Mouse (Mus musculus) left cerebral cortex, adult 2 months (tissue): ENCODE results near the gene Ssc4d. TPM values are rescaled to one million over a fixed set of nuclear protein-coding genes. Genes with fewer than 3 reads are reported as not detected.

ENCODE experiments used
- DNase-seq, 2 experiments: peaks; one replicate each; pipeline ENCODE4 v3.0.0; 2021 to 2022; ENCODE audit warnings: low spot score in 2 of 2, mixed read lengths in 1 of 2; ENCODE audit errors: extremely low spot score in 1 of 2
- H3K27ac ChIP-seq: fragments of 200-600 bp; 2 replicates; pipeline ENCODE4 v1.8.1; 2022
- H3K4me3 ChIP-seq: fragments of 200-600 bp; 2 replicates; pipeline ENCODE4 v1.8.1; 2022
- CTCF ChIP-seq: fragments of 200-600 bp; IDR thresholded peaks from 2 replicates; pipeline ENCODE4 v1.8.1; 2022; ENCODE audit warnings: antibody characterized with exemption, mild to moderate bottlenecking, moderate library complexity
- intact Hi-C: fragments of 180-260 bp; cut with DNase I; formaldehyde crosslinking; loops from one replicate; pipeline ENCODE4 v1.15.1; 2025
- total RNA-seq, 2 experiments: library from RNA; stranded (reverse); gene quantifications; 2 replicates each; pipeline ENCODE4 v1.2.3; 2021

Ssc4d gene
- total RNA-seq, 2 experiments from 2014 or later = 1.3 to 1.5 TPM

GRCm38 (mm10) chr5:135916051-135916565 is 58.2 kb downstream of the Ssc4d start:
- no peak for TF ChIP-seq CTCF
- Histone ChIP-seq H3K4me3 (no peak overlapping the region), H3K27ac (no peak overlapping the region)
- no peak for DNase-seq
- intact Hi-C loops = no loop called here

GRCm38 (mm10) chr5:135914156-135914555 is 60.2 kb downstream of the Ssc4d start:
- DNase-seq = no peak
- Histone ChIP-seq H3K4me3 (no peak overlapping the region), H3K27ac (peak overlapping the region; percentile 44)
- intact Hi-C loops = no loop called here
- TF ChIP-seq CTCF = no peak

GRCm38 (mm10) chr5:135913201-135913600 is 61.1 kb downstream of the Ssc4d start:
- intact Hi-C loops = no loop called here
- H3K4me3 ChIP-seq = no peak overlapping the region
- no peak for DNase-seq
- H3K27ac ChIP-seq = no peak overlapping the region
- no peak for TF ChIP-seq CTCF

GRCm38 (mm10) chr5:135911633-135912220 is 62.6 kb downstream of the Ssc4d start:
- no peak overlapping the region for H3K27ac ChIP-seq
- no peak for TF ChIP-seq CTCF

GRCm38 (mm10) chr5:135910813-135911212 is 63.5 kb downstream of the Ssc4d start:
- no peak for DNase-seq
- no peak overlapping the region for H3K4me3 ChIP-seq
- TF ChIP-seq CTCF = no peak
- H3K27ac ChIP-seq = no peak overlapping the region
- intact Hi-C loops = no loop called here

More at GRCm38 (mm10) chr5:135911633-135912220, 62.6 kb downstream of the Ssc4d start:
- DNase-seq = no peak
- intact Hi-C loops = no loop called here
- H3K4me3 ChIP-seq = no peak overlapping the region

Other genes with a start within 250 kb of the Ssc4d start
- gene Tmem120a, start 230.1 kb downstream of the Ssc4d start, total RNA-seq = 10 to 100 TPM; 18.3 to 18.4 TPM
- gene Styxl1, start 196.1 kb downstream of the Ssc4d start, total RNA-seq = not detected
- gene Mdh2, start 196.1 kb downstream of the Ssc4d start, total RNA-seq = 100 to 1,000 TPM; 379 to 386 TPM
- 100 to 1,000 TPM in 1 of 2 experiments, 10 to 100 TPM in 1; 97.9 to 109 TPM for gene Srrm3, start 167.6 kb downstream of the Ssc4d start, total RNA-seq
- 10 to 100 TPM; 19.2 to 19.3 TPM for gene Hspb1, start 86.6 kb downstream of the Ssc4d start, total RNA-seq
- 1,000 to 10,000 TPM; 1,191 to 1,224 TPM for gene Ywhag, start 39.9 kb downstream of the Ssc4d start, total RNA-seq
- not detected for gene Zp3, start 5.6 kb upstream of the Ssc4d start, total RNA-seq
- gene Dtx2, start 20.3 kb upstream of the Ssc4d start, total RNA-seq = 1 to 10 TPM; 8.0 to 9.5 TPM
- not detected for gene Upk3b, start 64.0 kb upstream of the Ssc4d start, total RNA-seq
- not detected for gene Upk3bl, start 80.0 kb upstream of the Ssc4d start, total RNA-seq
- 1 to 10 TPM; 5.4 to 5.8 TPM for gene Rasa4, start 109.4 kb upstream of the Ssc4d start, total RNA-seq
- gene Polr2j, start 142.1 kb upstream of the Ssc4d start, total RNA-seq = 10 to 100 TPM; 70.8 to 72.8 TPM
- gene Lrwd1, start 161.5 kb upstream of the Ssc4d start, total RNA-seq = 10 to 100 TPM; 14.8 to 15.2 TPM
- gene Alkbh4, start 161.6 kb upstream of the Ssc4d start, total RNA-seq = 1 to 10 TPM; 8.5 to 9.6 TPM
- 10 to 100 TPM; 46.7 to 48.8 TPM for gene Orai2, start 196.2 kb upstream of the Ssc4d start, total RNA-seq
- gene Prkrip1, start 224.4 kb upstream of the Ssc4d start, total RNA-seq = 10 to 100 TPM; 34.7 to 37.7 TPM